Mouse (Mus musculus) CH12F3 (cell line): ENCODE results near the gene Olfr1427.
"Not testable (repeated sequence)": the region's sequence is repeated elsewhere in the genome, so short reads cannot be mapped to it uniquely, and the experiment has no call there.

ENCODE experiments used
- in situ Hi-C: fragments of 300-500 bp; cut with MboI; formaldehyde crosslinking; loops from 2 replicates; pipeline ENCODE4 v1.14.3; 2020; ENCODE audit warnings: low sequenced_read_pairs

Gene Olfr1427

GRCm38 (mm10) chr19:12103234-12103633 lies at the start of gene Olfr1427:
TSS of gene Olfr1427 (minus strand) at chr19:12103334.
- in situ Hi-C loops: no loop called here

- in situ Hi-C loops: no loop called here
These were observed 42.3 kb upstream of the Olfr1427 start for GRCm38 (mm10) chr19:12145452-12145851.

GRCm38 (mm10) chr19:12143356-12143755 lies 40.2 kb upstream of the Olfr1427 start:
- in situ Hi-C loops: no loop called here

- in situ Hi-C loops: no loop called here
These were observed 31.2 kb upstream of the Olfr1427 start for GRCm38 (mm10) chr19:12134289-12134688.

- in situ Hi-C loops: no loop called here
These were observed 20.0 kb upstream of the Olfr1427 start, which contains the start of gene Olfr76 for GRCm38 (mm10) chr19:12123103-12123502. TSS of gene Olfr76 (minus strand) at chr19:12123203.

GRCm38 (mm10) chr19:12116464-12116863 lies 13.3 kb upstream of the Olfr1427 start:
- in situ Hi-C loops: no loop called here

- in situ Hi-C loops: no loop called here
These were observed 12.7 kb upstream of the Olfr1427 start, which contains the start of gene Olfr1428 for GRCm38 (mm10) chr19:12115797-12116196. TSS of gene Olfr1428 (minus strand) at chr19:12115897.

- in situ Hi-C loops: no loop called here
These were observed 10.7 kb upstream of the Olfr1427 start for GRCm38 (mm10) chr19:12113807-12114206.

- in situ Hi-C loops: no loop called here
These were observed 1.4 kb upstream of the Olfr1427 start for GRCm38 (mm10) chr19:12104541-12104940.

GRCm38 (mm10) chr19:12091913-12092312 lies 11.2 kb downstream of the Olfr1427 start, which contains the start of gene Olfr1426:
TSS of gene Olfr1426 (minus strand) at chr19:12092013.
- in situ Hi-C loops: no loop called here

- in situ Hi-C loops: not testable (repeated sequence)
These were observed 25.5 kb downstream of the Olfr1427 start, which contains the start of gene Olfr1425 for GRCm38 (mm10) chr19:12077631-12078030. TSS of gene Olfr1425 (minus strand) at chr19:12077731.

GRCm38 (mm10) chr19:12069546-12069945 lies 33.6 kb downstream of the Olfr1427 start:
- in situ Hi-C loops: not testable (repeated sequence)

- in situ Hi-C loops: not testable (repeated sequence)
These were observed 35.3 kb downstream of the Olfr1427 start for GRCm38 (mm10) chr19:12067806-12068205.

- in situ Hi-C loops: not testable (repeated sequence)
These were observed 40.6 kb downstream of the Olfr1427 start, which contains the start of gene Olfr1424 for GRCm38 (mm10) chr19:12062582-12062981. TSS of gene Olfr1424 (minus strand) at chr19:12062682.
